Mouse (Mus musculus): ENCODE measurements at regions not wholly inside any gene's neighbourhood (a gene's known extent, or its start where the extent isn't known, plus 50 kb on each side); places are given as distances from the start of the nearest gene placed in this dataset.

- in situ Hi-C loops (cut with MboI; ENCODE audit: low pct_unique_long_range_greater_than_20kb in 1 of 2, low sequenced_read_pairs in 2 of 2, unreplicated experiment in 1 of 2): no loop called here
Observed at GRCm38 (mm10) chr4:32142198-32142597, 96.4 kb upstream of the Bach2 start.

- in situ Hi-C loops (cut with MboI; ENCODE audit: low pct_unique_long_range_greater_than_20kb in 1 of 2, low sequenced_read_pairs in 2 of 2, unreplicated experiment in 1 of 2): no loop called here
Observed at GRCm38 (mm10) chr4:32147146-32147545, 91.5 kb upstream of the Bach2 start.

- in situ Hi-C loops (cut with MboI; ENCODE audit: low pct_unique_long_range_greater_than_20kb in 1 of 2, low sequenced_read_pairs in 2 of 2, unreplicated experiment in 1 of 2): no loop called here
Observed at GRCm38 (mm10) chr4:32148597-32148996, 90.0 kb upstream of the Bach2 start.

GRCm38 (mm10) chr4:32149171-32149570 lies 89.4 kb upstream of the Bach2 start:
- in situ Hi-C loops (cut with MboI; ENCODE audit: low pct_unique_long_range_greater_than_20kb in 1 of 2, low sequenced_read_pairs in 2 of 2, unreplicated experiment in 1 of 2): no loop called here

GRCm38 (mm10) chr4:32153356-32153755 lies 85.2 kb upstream of the Bach2 start:
- in situ Hi-C loops (cut with MboI; ENCODE audit: low pct_unique_long_range_greater_than_20kb in 1 of 2, low sequenced_read_pairs in 2 of 2, unreplicated experiment in 1 of 2): loop anchor here in 1 of 2 experiments (10.0 kb wide), 1 partner anchor 91 kb away; no protein-coding TSS in a partner anchor

- in situ Hi-C loops (cut with MboI; ENCODE audit: low pct_unique_long_range_greater_than_20kb in 1 of 2, low sequenced_read_pairs in 2 of 2, unreplicated experiment in 1 of 2): loop anchor here in 1 of 2 experiments (10.0 kb wide), 1 partner anchor 88 kb away; no protein-coding TSS in a partner anchor
Observed at GRCm38 (mm10) chr4:32156965-32157364, 81.6 kb upstream of the Bach2 start.

GRCm38 (mm10) chr4:32158451-32158850 lies 80.2 kb upstream of the Bach2 start:
- in situ Hi-C loops (cut with MboI; ENCODE audit: low pct_unique_long_range_greater_than_20kb in 1 of 2, low sequenced_read_pairs in 2 of 2, unreplicated experiment in 1 of 2): loop anchor here in 1 of 2 experiments (10.0 kb wide), 1 partner anchor 86 kb away; no protein-coding TSS in a partner anchor

GRCm38 (mm10) chr4:32158886-32159285 lies 79.7 kb upstream of the Bach2 start:
- in situ Hi-C loops (cut with MboI; ENCODE audit: low pct_unique_long_range_greater_than_20kb in 1 of 2, low sequenced_read_pairs in 2 of 2, unreplicated experiment in 1 of 2): loop anchor here in 1 of 2 experiments (10.0 kb wide), 1 partner anchor 86 kb away; no protein-coding TSS in a partner anchor

GRCm38 (mm10) chr4:32160815-32161214 lies 77.8 kb upstream of the Bach2 start:
- in situ Hi-C loops (cut with MboI; ENCODE audit: low pct_unique_long_range_greater_than_20kb in 1 of 2, low sequenced_read_pairs in 2 of 2, unreplicated experiment in 1 of 2): no loop called here

GRCm38 (mm10) chr4:32161871-32162656 lies 76.5 kb upstream of the Bach2 start:
- in situ Hi-C loops (cut with MboI; ENCODE audit: low pct_unique_long_range_greater_than_20kb in 1 of 2, low sequenced_read_pairs in 2 of 2, unreplicated experiment in 1 of 2): no loop called here

GRCm38 (mm10) chr4:32162694-32163240 lies 75.8 kb upstream of the Bach2 start:
- in situ Hi-C loops (cut with MboI; ENCODE audit: low pct_unique_long_range_greater_than_20kb in 1 of 2, low sequenced_read_pairs in 2 of 2, unreplicated experiment in 1 of 2): no loop called here

- in situ Hi-C loops (cut with MboI; ENCODE audit: low pct_unique_long_range_greater_than_20kb in 1 of 2, low sequenced_read_pairs in 2 of 2, unreplicated experiment in 1 of 2): no loop called here
Observed at GRCm38 (mm10) chr4:32164081-32164641, 74.4 kb upstream of the Bach2 start.

GRCm38 (mm10) chr4:32164736-32165241 lies 73.8 kb upstream of the Bach2 start:
- in situ Hi-C loops (cut with MboI; ENCODE audit: low pct_unique_long_range_greater_than_20kb in 1 of 2, low sequenced_read_pairs in 2 of 2, unreplicated experiment in 1 of 2): no loop called here

GRCm38 (mm10) chr4:32165918-32166528 lies 72.6 kb upstream of the Bach2 start:
- in situ Hi-C loops (cut with MboI; ENCODE audit: low pct_unique_long_range_greater_than_20kb in 1 of 2, low sequenced_read_pairs in 2 of 2, unreplicated experiment in 1 of 2): no loop called here

GRCm38 (mm10) chr4:32167151-32167550 lies 71.5 kb upstream of the Bach2 start:
- in situ Hi-C loops (cut with MboI; ENCODE audit: low pct_unique_long_range_greater_than_20kb in 1 of 2, low sequenced_read_pairs in 2 of 2, unreplicated experiment in 1 of 2): no loop called here

- in situ Hi-C loops (cut with MboI; ENCODE audit: low pct_unique_long_range_greater_than_20kb in 1 of 2, low sequenced_read_pairs in 2 of 2, unreplicated experiment in 1 of 2): no loop called here
Observed at GRCm38 (mm10) chr4:32170106-32170459, 68.5 kb upstream of the Bach2 start.

GRCm38 (mm10) chr4:32170460-32171192 lies 68.0 kb upstream of the Bach2 start:
- in situ Hi-C loops (cut with MboI; ENCODE audit: low pct_unique_long_range_greater_than_20kb in 1 of 2, low sequenced_read_pairs in 2 of 2, unreplicated experiment in 1 of 2): no loop called here

GRCm38 (mm10) chr4:32171291-32171690 lies 67.3 kb upstream of the Bach2 start:
- in situ Hi-C loops (cut with MboI; ENCODE audit: low pct_unique_long_range_greater_than_20kb in 1 of 2, low sequenced_read_pairs in 2 of 2, unreplicated experiment in 1 of 2): no loop called here
